Mouse (Mus musculus) inflammation-experienced regulatory T-cells, adult 16 weeks (primary cell): ENCODE data around the gene Gm17469. TPM values are rescaled to one million over a fixed set of nuclear protein-coding genes. Genes with fewer than 3 reads are reported as not detected.

Experiments
- polyA plus RNA-seq: library from polyadenylated mRNA; unstranded; fragments of 100-300 nt; shearing (Covaris generic); gene quantifications from one replicate; pipeline ENCODE4 v1.2.1, GENCODE M21; 2017

Gene Gm17469
- polyA plus RNA-seq = not detected

DNA sequence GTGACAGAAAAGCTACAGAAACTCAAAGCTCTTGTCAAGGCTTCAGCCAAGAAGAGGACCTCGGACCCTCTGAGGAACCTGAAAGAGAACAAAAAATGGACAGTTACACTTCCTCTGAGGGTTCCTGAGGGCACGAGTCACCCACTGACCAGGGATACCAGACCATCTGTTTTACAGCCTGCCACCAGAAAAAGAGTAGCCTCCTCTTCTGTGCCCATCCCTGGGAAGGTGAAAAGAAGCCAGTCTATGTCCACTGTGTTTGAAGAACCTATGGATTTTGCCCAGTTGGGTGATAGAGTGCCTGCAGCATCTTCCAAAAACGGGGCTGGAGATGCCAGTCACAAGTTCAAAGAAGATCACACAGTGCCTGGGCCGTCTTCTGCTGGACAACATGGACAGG lies at the start of gene Gm17469:
Gm17469 (plus strand) TSS at position 301 of the 400 bp plus-strand sequence.

Other genes starting within 250 kb of the Gm17469 start
- not detected for gene Gm17584, start 129.3 kb upstream of the Gm17469 start, polyA plus RNA-seq